Mouse (Mus musculus): ENCODE measurements around the gene Fah. TPM values are rescaled to one million over a fixed set of nuclear protein-coding genes. Genes with fewer than 3 reads are reported as not detected.
A peak's percentile ranks its signal among the peaks of the same experiment; 100 is the strongest.

Gene Fah
- polyA plus RNA-seq, 1 experiment from 2014 or later: 5.9 TPM

- Histone ChIP-seq H3K4me1 (no peaks in the 10 kb centered on the region), H3K27ac (no peak overlapping the region), H3K9me3 (no peaks in the 10 kb centered on the region), H3K36me3 (peaks cover 28% of the 10 kb centered on the region), H3K4me3 (no peak overlapping the region), H3K27me3 (no peaks in the 10 kb centered on the region), H3K9ac (no peak overlapping the region), H3K4me2 (no peak overlapping the region)
- no peak for ATAC-seq (ENCODE audit: insufficient number of reproducible peaks, low FRiP score, low TSS enrichment, low read depth)
- WGBS: 91% methylated on average over 2 of the region's 2 CpGs
Measured at GRCm38 (mm10) chr7:84618951-84619350, 12.4 kb upstream of the Fah start.

GRCm38 (mm10) chr7:84612445-84612844 is 5.9 kb upstream of the Fah start:
- 83% methylated on average over 4 of the region's 4 CpGs for WGBS
- Histone ChIP-seq H3K27ac (no peak overlapping the region), H3K27me3 (no peaks in the 10 kb centered on the region), H3K9ac (no peak overlapping the region), H3K4me3 (no peak overlapping the region), H3K9me3 (no peaks in the 10 kb centered on the region), H3K4me2 (no peak overlapping the region), H3K4me1 (no peaks in the 10 kb centered on the region), H3K36me3 (peaks cover 14% of the 10 kb centered on the region)
- no peak for ATAC-seq (ENCODE audit: insufficient number of reproducible peaks, low FRiP score, low TSS enrichment, low read depth)

- Histone ChIP-seq H3K27ac (no peak overlapping the region), H3K36me3 (peaks cover 7% of the 10 kb centered on the region; the same call in 1 of the 2 replicates), H3K4me3 (no peak overlapping the region), H3K4me2 (no peak overlapping the region), H3K9ac (no peak overlapping the region), H3K9me3 (no peaks in the 10 kb centered on the region), H3K4me1 (no peaks in the 10 kb centered on the region), H3K27me3 (no peaks in the 10 kb centered on the region)
- 76% methylated on average over 1 of the region's 1 CpGs for WGBS
- no peak for ATAC-seq (ENCODE audit: insufficient number of reproducible peaks, low FRiP score, low TSS enrichment, low read depth)
Measured at GRCm38 (mm10) chr7:84611609-84612008, 5.1 kb upstream of the Fah start.

- Histone ChIP-seq H3K36me3 (no peaks in the 10 kb centered on the region), H3K4me2 (peak overlapping the region; percentile 92), H3K9ac (peak overlapping the region; percentile 42; the same call in 1 of the 2 replicates), H3K4me1 (peaks cover 7% of the 10 kb centered on the region; the same call in 1 of the 2 replicates), H3K27me3 (no peaks in the 10 kb centered on the region), H3K27ac (no peak overlapping the region), H3K4me3 (peak overlapping the region; percentile 54), H3K9me3 (no peaks in the 10 kb centered on the region)
- peak; percentile 79 for ATAC-seq (ENCODE audit: insufficient number of reproducible peaks, low FRiP score, low TSS enrichment, low read depth)
- WGBS: under 1% methylated on average over 34 of the region's 36 CpGs
Measured at GRCm38 (mm10) chr7:84605704-84606292, 724 bp downstream of the Fah start.

GRCm38 (mm10) chr7:84605033-84605687 is 1.4 kb downstream of the Fah start:
- peak overlapping the region; percentile 54 for H3K4me3 ChIP-seq
- H3K9me3 ChIP-seq: no peaks in the 10 kb centered on the region
- no peak for ATAC-seq (ENCODE audit: insufficient number of reproducible peaks, low FRiP score, low TSS enrichment, low read depth)
- H3K36me3 ChIP-seq: no peaks in the 10 kb centered on the region
- peak overlapping the region; percentile 92 for H3K4me2 ChIP-seq
- no peak overlapping the region for H3K27ac ChIP-seq
- 9% methylated on average over 19 of the region's 19 CpGs for WGBS
- peak overlapping the region; percentile 42; the same call in 1 of the 2 replicates for H3K9ac ChIP-seq
- peaks cover 7% of the 10 kb centered on the region; the same call in 1 of the 2 replicates for H3K4me1 ChIP-seq
- H3K27me3 ChIP-seq: no peaks in the 10 kb centered on the region

- H3K36me3 ChIP-seq: no peaks in the 10 kb centered on the region
- no peaks in the 10 kb centered on the region for H3K27me3 ChIP-seq
- no peak overlapping the region for H3K9ac ChIP-seq
- H3K4me2 ChIP-seq: no peak overlapping the region
- peaks cover 7% of the 10 kb centered on the region; the same call in 1 of the 2 replicates for H3K4me1 ChIP-seq
- 55% methylated on average over 3 of the region's 3 CpGs for WGBS
- no peak overlapping the region for H3K4me3 ChIP-seq
- H3K27ac ChIP-seq: no peak overlapping the region
- no peak for ATAC-seq (ENCODE audit: insufficient number of reproducible peaks, low FRiP score, low TSS enrichment, low read depth)
- H3K9me3 ChIP-seq: no peaks in the 10 kb centered on the region
Measured at GRCm38 (mm10) chr7:84604501-84604900, 2.0 kb downstream of the Fah start.

GRCm38 (mm10) chr7:84601331-84601730 is 5.2 kb downstream of the Fah start:
- H3K9ac ChIP-seq: no peak overlapping the region
- ATAC-seq (ENCODE audit: insufficient number of reproducible peaks, low FRiP score, low TSS enrichment, low read depth): no peak
- no peaks in the 10 kb centered on the region for H3K9me3 ChIP-seq
- H3K27ac ChIP-seq: no peak overlapping the region
- no peaks in the 10 kb centered on the region for H3K36me3 ChIP-seq
- 82% methylated on average over 3 of the region's 3 CpGs for WGBS
- H3K27me3 ChIP-seq: no peaks in the 10 kb centered on the region
- no peak overlapping the region for H3K4me3 ChIP-seq
- no peak overlapping the region for H3K4me2 ChIP-seq
- peaks cover 7% of the 10 kb centered on the region; the same call in 1 of the 2 replicates for H3K4me1 ChIP-seq

GRCm38 (mm10) chr7:84600631-84601030 is 5.9 kb downstream of the Fah start:
- ATAC-seq (ENCODE audit: insufficient number of reproducible peaks, low FRiP score, low TSS enrichment, low read depth): no peak

GRCm38 (mm10) chr7:84596633-84597032 is 9.9 kb downstream of the Fah start:
- H3K9me3 ChIP-seq: no peaks in the 10 kb centered on the region
- WGBS: 78% methylated on average over 3 of the region's 3 CpGs
- H3K4me1 ChIP-seq: peaks cover 3% of the 10 kb centered on the region; the same call in 1 of the 2 replicates
- no peaks in the 10 kb centered on the region for H3K27me3 ChIP-seq
- H3K4me2 ChIP-seq: no peak overlapping the region
- ATAC-seq (ENCODE audit: insufficient number of reproducible peaks, low FRiP score, low TSS enrichment, low read depth): no peak
- H3K27ac ChIP-seq: no peak overlapping the region
- no peak overlapping the region for H3K9ac ChIP-seq
- H3K36me3 ChIP-seq: no peaks in the 10 kb centered on the region
- H3K4me3 ChIP-seq: no peak overlapping the region

More at GRCm38 (mm10) chr7:84600631-84601030, 5.9 kb downstream of the Fah start:
- no peaks in the 10 kb centered on the region for H3K9me3 ChIP-seq
- no peaks in the 10 kb centered on the region for H3K36me3 ChIP-seq
- no peak overlapping the region for H3K9ac ChIP-seq
- H3K27me3 ChIP-seq: no peaks in the 10 kb centered on the region
- WGBS: 88% methylated on average over 2 of the region's 2 CpGs
- no peak overlapping the region for H3K4me3 ChIP-seq
- H3K27ac ChIP-seq: no peak overlapping the region
- H3K4me1 ChIP-seq: peaks cover 7% of the 10 kb centered on the region; the same call in 1 of the 2 replicates
- no peak overlapping the region for H3K4me2 ChIP-seq

- H3K27ac ChIP-seq: no peak overlapping the region
- no peaks in the 10 kb centered on the region for H3K36me3 ChIP-seq
- no peak overlapping the region for H3K4me2 ChIP-seq
- H3K9me3 ChIP-seq: no peaks in the 10 kb centered on the region
- H3K9ac ChIP-seq: no peak overlapping the region
- H3K4me1 ChIP-seq: peaks cover 3% of the 10 kb centered on the region; the same call in 1 of the 2 replicates
- no peak overlapping the region for H3K4me3 ChIP-seq
- ATAC-seq (ENCODE audit: insufficient number of reproducible peaks, low FRiP score, low TSS enrichment, low read depth): no peak
- H3K27me3 ChIP-seq: no peaks in the 10 kb centered on the region
- WGBS: 93% methylated on average over 3 of the region's 3 CpGs
Measured at GRCm38 (mm10) chr7:84596002-84596401, 10.5 kb downstream of the Fah start.

GRCm38 (mm10) chr7:84594917-84595303 is 11.6 kb downstream of the Fah start:
- Histone ChIP-seq H3K4me1 (peaks cover 3% of the 10 kb centered on the region; the same call in 1 of the 2 replicates), H3K9me3 (no peaks in the 10 kb centered on the region), H3K36me3 (no peaks in the 10 kb centered on the region), H3K4me2 (no peak overlapping the region), H3K27ac (no peak overlapping the region), H3K27me3 (no peaks in the 10 kb centered on the region), H3K9ac (no peak overlapping the region), H3K4me3 (no peak overlapping the region)
- no peak for ATAC-seq (ENCODE audit: insufficient number of reproducible peaks, low FRiP score, low TSS enrichment, low read depth)

GRCm38 (mm10) chr7:84594087-84594916 is 12.2 kb downstream of the Fah start:
- 0 out of 2 replicates have a peak, but pooled peaks have one; percentile 8 for ATAC-seq (ENCODE audit: insufficient number of reproducible peaks, low FRiP score, low TSS enrichment, low read depth)
- Histone ChIP-seq H3K4me3 (no peak overlapping the region), H3K27me3 (no peaks in the 10 kb centered on the region), H3K36me3 (no peaks in the 10 kb centered on the region), H3K4me1 (peaks cover 3% of the 10 kb centered on the region; the same call in 1 of the 2 replicates), H3K9ac (no peak overlapping the region), H3K9me3 (no peaks in the 10 kb centered on the region), H3K27ac (no peak overlapping the region), H3K4me2 (no peak overlapping the region)
- 47% methylated on average over 8 of the region's 8 CpGs for WGBS
